Mouse (Mus musculus) layer of hippocampus, adult 9-11 months (tissue): Measurements from ENCODE around the gene Sgms1.

ENCODE experiments used
- DNase-seq: peaks from one replicate; pipeline ENCODE4 v3.0.0; 2022

Sgms1 gene

GRCm38 (mm10) chr19:32262805-32263572 is 126.5 kb downstream of the Sgms1 start:
- no peak for DNase-seq

DNA sequence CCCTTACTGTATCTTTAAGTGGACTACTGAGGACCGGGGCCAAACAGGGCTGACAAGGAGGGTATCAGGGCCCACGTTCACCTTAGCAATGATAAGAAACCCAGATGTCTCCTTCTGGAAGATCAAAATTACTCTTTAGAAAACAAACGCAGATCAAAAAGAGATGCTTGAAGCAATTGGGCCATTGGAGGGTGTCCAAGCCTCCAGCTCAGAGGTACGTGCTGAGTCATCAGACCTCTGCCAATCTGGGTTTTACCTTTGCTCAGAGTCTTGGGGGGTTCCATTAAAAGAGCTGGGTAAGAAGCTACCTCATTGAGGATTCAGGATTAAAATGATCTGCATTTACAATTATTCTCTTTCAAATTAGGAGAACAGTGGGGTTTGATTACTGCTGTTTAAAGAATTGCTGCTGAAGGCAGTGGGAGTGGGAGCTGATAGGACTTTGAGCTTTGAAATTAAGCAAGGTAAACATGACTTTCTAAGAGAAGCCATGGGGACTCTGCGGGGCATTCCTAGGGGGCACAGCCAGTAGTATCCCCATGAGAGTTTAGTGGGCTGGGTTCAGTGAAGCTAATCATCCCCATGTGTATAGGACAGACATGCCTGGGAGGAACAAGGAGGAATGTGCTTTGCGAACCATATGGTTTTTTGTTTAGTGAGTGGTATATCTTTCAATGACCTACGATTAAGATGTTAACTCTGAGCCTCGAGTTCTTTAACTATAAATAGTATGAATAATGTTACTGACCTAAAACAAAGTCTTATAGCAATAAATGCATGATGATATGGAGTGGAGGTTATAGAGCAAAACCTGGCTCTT is 128.4 kb downstream of the Sgms1 start:
- no peak for DNase-seq

DNA sequence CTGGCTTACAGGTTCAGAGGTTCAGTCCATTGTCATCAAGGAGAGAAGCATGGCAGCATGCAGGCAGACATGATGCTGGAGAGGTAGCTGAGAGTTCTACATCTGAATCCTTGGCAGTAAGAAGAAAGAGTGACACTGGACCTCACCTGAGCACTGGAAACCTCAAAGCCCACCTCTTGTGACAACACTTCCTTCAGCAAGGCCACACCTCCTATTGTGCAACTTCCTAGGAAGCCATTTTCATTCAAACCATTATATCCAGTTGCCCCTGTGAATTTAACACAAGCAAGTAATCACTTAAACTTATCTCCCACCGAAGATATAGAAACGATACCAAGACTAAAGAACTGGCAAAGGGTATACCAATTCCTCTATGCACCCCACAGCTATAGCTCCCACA is 129.7 kb downstream of the Sgms1 start:
- no peak for DNase-seq

DNA sequence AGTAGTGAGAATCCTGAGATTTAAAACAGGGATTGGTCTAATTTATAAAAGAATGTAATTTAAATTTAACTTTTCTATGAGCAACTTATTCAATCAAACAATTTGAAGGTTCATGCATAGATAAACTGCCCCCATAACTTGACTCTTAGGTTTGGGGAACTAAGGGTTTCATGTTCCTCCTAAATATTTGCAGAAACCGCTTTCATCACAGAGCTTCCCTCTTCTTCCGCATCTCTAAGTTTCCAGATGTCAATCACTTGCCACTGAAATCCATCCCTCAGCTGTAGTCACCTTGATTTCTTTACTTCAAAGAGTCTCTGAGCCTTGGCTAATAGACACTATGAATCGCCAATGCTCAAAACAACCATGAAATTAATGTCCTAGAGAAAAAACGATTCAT is 130.5 kb downstream of the Sgms1 start:
- no peak for DNase-seq

GRCm38 (mm10) chr19:32258146-32258545 is 131.4 kb downstream of the Sgms1 start:
- DNase-seq, result no peak

GRCm38 (mm10) chr19:32257616-32258015 is 131.9 kb downstream of the Sgms1 start:
- no peak for DNase-seq

- no peak for DNase-seq
These were observed 132.7 kb downstream of the Sgms1 start for GRCm38 (mm10) chr19:32256706-32257415.

DNA sequence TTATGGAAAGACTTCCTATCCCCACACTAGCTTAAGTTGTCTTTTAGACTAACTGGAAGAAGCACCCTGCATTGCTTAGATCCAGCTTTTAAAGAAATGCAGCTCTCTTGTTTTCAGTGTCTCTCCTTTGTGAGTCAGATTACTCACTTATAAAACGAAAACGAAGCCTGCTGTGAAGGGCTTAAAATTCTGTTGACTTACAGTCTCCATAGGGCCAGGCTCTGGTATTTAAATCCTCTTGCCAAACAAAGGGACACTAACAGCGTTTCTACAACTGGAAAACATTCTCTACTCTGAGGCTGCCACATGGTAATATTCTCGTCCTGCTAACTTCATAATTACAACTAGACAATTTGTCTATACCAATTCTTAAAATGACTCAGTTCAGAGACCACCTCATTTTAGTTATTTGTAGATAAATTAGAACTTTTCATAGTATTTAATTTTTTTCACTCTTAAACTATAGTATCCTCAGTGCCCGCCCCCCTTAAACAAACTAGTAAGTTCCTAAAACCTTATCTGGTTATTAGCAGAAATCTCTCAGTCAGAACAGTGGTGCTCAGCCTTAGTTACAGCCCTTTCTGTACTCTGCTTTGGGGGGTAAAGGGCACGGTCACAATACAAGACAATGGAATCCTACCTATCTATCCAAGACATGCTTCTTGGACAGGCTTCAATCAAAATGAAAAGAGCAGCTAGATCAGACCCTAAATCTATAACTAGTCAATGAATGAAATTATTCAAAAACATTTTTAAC is 133.9 kb downstream of the Sgms1 start:
- no peak for DNase-seq

- no peak for DNase-seq
These were observed 134.7 kb downstream of the Sgms1 start for GRCm38 (mm10) chr19:32254739-32255344.

DNA sequence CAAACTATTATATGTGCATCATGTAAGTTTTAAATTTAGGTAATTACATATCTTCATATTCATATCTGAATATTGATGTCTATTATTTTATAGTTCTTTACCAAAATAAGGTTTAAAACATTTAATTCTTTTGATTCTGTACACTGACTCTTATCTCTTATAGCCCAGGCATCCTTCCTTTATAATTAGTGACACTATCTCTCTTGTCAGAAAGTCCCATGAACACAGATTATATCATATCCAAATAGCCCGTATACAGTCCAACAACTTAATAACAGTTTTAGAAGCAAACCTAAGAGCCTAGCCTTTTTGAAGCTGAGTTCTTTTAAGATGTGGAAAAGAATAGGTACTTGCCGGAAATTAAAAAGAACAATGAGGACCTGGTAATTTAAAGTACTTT is 135.3 kb downstream of the Sgms1 start:
- DNase-seq, result no peak

GRCm38 (mm10) chr19:32252987-32253386 is 136.5 kb downstream of the Sgms1 start:
- DNase-seq, result no peak

GRCm38 (mm10) chr19:32252451-32252850 is 137.1 kb downstream of the Sgms1 start:
- DNase-seq, result no peak

DNA sequence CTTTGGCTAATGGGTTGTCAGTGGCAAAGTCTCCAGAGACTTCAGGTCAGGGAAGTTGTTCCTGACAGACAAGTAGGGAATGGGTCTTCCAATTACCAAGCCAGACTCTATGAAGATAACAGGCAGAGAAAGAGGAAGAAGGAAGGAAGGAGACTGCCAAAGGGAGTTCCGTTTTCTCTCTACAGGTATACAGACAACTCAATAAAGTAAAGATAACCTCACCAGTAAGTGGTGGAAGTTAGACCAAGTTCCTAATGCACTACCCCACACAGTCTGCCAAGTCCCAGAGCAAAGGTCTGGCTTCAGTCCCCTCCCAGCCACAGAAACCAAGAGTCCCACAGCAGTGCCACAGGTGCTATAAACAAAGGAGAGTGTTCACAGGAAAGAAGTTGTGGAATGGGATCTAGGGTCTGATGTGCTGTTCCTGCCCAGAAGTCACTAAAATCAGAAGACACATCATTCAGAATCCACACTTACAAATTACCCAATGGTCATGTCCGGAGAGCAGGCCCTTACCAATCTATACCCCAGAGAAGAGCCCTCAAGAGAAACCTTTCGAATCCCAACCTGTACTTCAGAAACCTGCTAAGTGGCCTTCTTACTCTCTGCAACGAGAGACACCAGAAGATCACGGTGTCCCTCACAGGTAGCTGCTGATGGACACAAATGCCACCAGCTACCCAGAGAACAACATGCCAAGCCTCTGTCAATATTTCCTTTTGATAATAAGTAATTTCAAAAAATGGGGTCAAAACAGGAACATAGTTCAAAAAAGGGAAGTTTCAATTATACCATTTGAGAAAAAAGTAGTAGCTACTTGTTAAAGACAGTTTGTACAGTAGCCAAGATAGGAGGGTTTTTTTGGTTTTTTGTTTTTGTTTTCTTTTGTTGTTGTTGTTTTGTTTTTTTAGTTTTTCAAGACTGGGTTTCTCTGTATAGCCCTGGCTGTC is 140.1 kb downstream of the Sgms1 start:
- no peak for DNase-seq

DNA sequence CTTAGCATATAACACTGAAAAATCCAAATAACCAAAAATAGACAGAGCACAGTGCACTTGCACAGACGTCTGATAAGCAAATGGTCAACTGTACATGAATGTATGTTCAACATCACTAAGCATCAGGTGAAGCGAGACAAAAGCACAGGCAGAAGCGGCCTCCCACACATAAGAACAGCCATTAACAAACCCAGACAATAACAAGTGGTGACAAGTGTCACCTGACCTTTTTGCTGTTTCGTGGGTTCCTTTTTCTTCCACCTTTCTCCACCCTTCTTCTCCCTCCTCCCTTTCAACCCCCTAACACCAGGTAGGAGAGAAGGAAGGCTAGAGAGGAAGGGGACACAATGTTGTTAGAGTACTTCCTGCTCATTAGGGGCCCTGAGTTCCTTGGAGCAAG is 144.6 kb downstream of the Sgms1 start:
- DNase-seq, result no peak

DNA sequence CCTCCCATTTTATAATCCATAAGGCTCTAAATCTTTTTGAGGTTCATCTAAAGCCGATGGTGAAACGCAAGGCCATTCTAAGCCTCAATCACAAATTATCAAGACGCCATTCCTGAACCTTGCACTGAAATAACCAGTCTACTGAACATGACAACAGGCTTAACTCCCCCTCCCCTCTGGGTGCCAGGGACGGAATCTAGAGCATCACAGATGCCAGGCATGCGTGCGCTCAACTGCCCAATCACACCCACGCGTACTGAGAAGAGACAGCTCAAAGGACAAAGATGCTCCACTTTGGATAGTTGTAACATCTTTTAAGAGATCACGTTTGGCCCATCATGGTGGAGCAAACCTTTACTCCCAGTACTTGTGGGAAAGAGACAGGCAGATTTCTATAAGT is 146.3 kb downstream of the Sgms1 start:
- DNase-seq, result no peak

- DNase-seq, result no peak
These were observed 147.4 kb downstream of the Sgms1 start for GRCm38 (mm10) chr19:32242153-32242552.

DNA sequence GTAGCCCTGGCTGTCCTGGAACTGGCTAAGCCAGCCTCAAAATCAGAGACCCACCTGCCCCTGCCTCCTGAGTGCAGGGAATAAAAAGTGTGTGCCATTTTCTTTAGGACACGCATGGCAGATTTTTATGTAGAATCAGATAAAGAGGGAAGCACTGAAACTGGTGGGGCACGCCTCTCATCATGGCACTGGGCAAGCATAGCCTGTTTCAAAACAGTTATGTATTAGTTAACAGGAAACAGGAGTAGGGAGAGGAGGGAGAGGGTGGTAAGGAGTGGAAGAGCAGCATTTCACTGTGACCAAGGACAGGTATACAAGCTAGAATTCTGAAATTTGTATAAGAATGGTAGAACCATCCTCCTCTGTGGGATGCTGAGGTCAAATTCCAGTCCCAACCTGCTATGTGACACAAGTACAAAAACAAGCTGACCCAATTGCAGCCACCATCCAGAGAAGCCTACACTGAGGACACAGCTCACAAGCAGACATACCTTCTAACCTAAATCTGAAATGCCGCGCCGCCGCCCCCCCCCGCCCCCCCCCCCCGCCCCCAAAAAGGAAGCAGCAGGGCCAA is 149.0 kb downstream of the Sgms1 start:
- DNase-seq, result no peak

DNA sequence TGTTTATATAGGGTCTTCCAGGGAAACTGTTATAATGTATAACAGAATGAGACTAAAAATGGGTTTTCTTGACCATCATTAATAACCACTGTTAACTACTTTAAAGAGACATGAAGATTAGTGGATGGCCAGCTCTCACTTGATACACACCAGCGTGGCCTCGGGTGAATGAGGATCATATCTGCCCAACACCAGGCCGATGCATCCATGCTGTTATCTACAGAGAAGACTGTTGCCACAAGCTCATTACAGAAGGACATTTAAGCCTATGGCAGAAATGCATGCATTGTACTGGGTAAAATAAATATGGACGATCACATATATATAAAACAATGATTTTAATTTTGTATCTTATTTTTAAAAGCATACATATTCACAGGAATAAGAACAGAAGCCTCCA is 149.6 kb downstream of the Sgms1 start:
- DNase-seq, result no peak

DNA sequence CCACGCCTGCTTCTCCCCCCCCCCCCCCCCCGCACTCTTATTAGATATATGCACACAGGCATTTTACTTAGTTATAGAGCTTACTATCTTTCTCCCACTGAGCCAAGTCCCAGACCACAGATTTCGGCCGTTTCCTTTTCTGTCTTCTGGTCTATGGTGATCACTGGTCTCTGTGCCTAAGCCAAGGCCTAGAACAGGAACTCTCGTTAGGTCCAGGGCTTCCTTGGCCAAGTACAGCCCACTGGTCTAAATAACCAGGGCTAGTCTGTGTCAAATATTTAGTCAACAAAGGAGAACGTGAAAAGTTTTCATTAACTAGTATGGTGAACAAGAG is 150.1 kb downstream of the Sgms1 start:
- no peak for DNase-seq

GRCm38 (mm10) chr19:32238722-32239458 is 150.6 kb downstream of the Sgms1 start:
- no peak for DNase-seq
